Mouse (Mus musculus) MEL (cell line): Measurements from ENCODE around the gene Ssh1. TPM values are rescaled to one million over a fixed set of nuclear protein-coding genes. Genes with fewer than 3 reads are reported as not detected.
A peak's percentile ranks its signal among the peaks of the same experiment; 100 is the strongest.

Experiments
- DNase-seq: peaks from one replicate; pipeline ENCODE4 v3.0.0; 2011; ENCODE audit warnings: low read depth, low spot score
- H3K27ac ChIP-seq: 2 replicates; pipeline ENCODE4 v1.5.1; 2012; ENCODE audit warnings: low read depth, mild to moderate bottlenecking, control low read depth, low read length, moderate library complexity; ENCODE audit not compliant: control insufficient read depth
- H3K27me3 ChIP-seq, 2 experiments: fragments of 150-350 bp in 1 of 2; sonication (generic) in 1 of 2; 2 replicates each; pipeline ENCODE4 v1.6.1; 2012; ENCODE audit warnings: low read length in 2 of 2, mild to moderate bottlenecking in 2 of 2, improper control_type of control experiment in 1 of 2, moderate library complexity in 1 of 2; ENCODE audit not compliant: insufficient read depth in 2 of 2, control insufficient read depth in 1 of 2
- H3K36me3 ChIP-seq, 2 experiments: 2 replicates each; pipeline ENCODE4 v1.6.1; 2012 to 2014; ENCODE audit warnings: low read length in 2 of 2, improper control_type of control experiment in 1 of 2, inconsistent platforms in 1 of 2, mild to moderate bottlenecking in 1 of 2; ENCODE audit not compliant: insufficient read depth in 2 of 2, control insufficient read depth in 1 of 2
- H3K4me1 ChIP-seq, 2 experiments: fragments of 150-350 bp in 1 of 2; sonication (generic) in 1 of 2; 2 replicates each; pipeline ENCODE4 v1.6.1; 2012; ENCODE audit warnings: low read length in 2 of 2, improper control_type of control experiment in 1 of 2, mild to moderate bottlenecking in 1 of 2; ENCODE audit not compliant: insufficient read depth in 2 of 2, control insufficient read depth in 1 of 2
- H3K4me3 ChIP-seq, 2 experiments: fragments of 150-350 bp in 1 of 2; sonication (generic) in 1 of 2; 2 replicates each; pipeline ENCODE4 v1.5.1; 2012; ENCODE audit warnings: low read depth in 2 of 2, low read length in 2 of 2, mild to moderate bottlenecking in 2 of 2, moderate library complexity in 2 of 2, control low read depth in 1 of 2, improper control_type of control experiment in 1 of 2; ENCODE audit not compliant: control insufficient read depth in 1 of 2, insufficient read depth in 1 of 2
- H3K79me2 ChIP-seq: 2 replicates; pipeline ENCODE4 v1.6.1; 2012; ENCODE audit warnings: mild to moderate bottlenecking, low read length, moderate library complexity; ENCODE audit not compliant: control insufficient read depth, poor library complexity, insufficient read depth
- H3K9ac ChIP-seq: 2 replicates; pipeline ENCODE4 v1.6.1; 2012; ENCODE audit warnings: low read depth, mild to moderate bottlenecking, control low read depth, low read length, moderate library complexity; ENCODE audit not compliant: control insufficient read depth, poor library complexity, severe bottlenecking
- H3K9me3 ChIP-seq: fragments of 150-350 bp; sonication (generic); replicated peaks from 2 replicates; pipeline ENCODE4 v1.6.1; 2012; ENCODE audit warnings: mild to moderate bottlenecking, low read length, improper control_type of control experiment, moderate library complexity; ENCODE audit not compliant: insufficient read depth
- BHLHE40 ChIP-seq: IDR thresholded peaks from 2 replicates; pipeline ENCODE4 v1.6.1; 2012; ENCODE audit warnings: low read depth, mild to moderate bottlenecking, inconsistent platforms, low read length, improper control_type of control experiment, borderline replicate concordance
- CHD2 ChIP-seq: IDR thresholded peaks from 2 replicates; pipeline ENCODE4 v1.6.1; 2011; ENCODE audit warnings: low read length, improper control_type of control experiment
- CTCF ChIP-seq, 3 experiments: IDR thresholded peaks in 2 of 3; conservative IDR thresholded peaks in 1 of 3; 2 replicates each; pipeline ENCODE4 v1.5.1; 2011 to 2012; ENCODE audit warnings: low read length in 3 of 3, low read depth in 2 of 3, mild to moderate bottlenecking in 2 of 3, improper control_type of control experiment in 1 of 3, inconsistent platforms in 1 of 3, mixed read lengths in 1 of 3, moderate library complexity in 1 of 3; ENCODE audit not compliant: control insufficient read depth in 1 of 3, insufficient read depth in 1 of 3, poor library complexity in 1 of 3, severe bottlenecking in 1 of 3
- E2F4 ChIP-seq: IDR thresholded peaks from 2 replicates; pipeline ENCODE4 v1.6.1; 2011; ENCODE audit warnings: low read depth, low read length, improper control_type of control experiment, borderline replicate concordance
- ELF1 ChIP-seq: IDR thresholded peaks from 2 replicates; pipeline ENCODE4 v1.6.1; 2014; ENCODE audit warnings: low read depth, mild to moderate bottlenecking, inconsistent platforms, low read length, improper control_type of control experiment, moderate library complexity
- EP300 ChIP-seq, 2 experiments: IDR thresholded peaks; 2 replicates each; pipeline ENCODE4 v1.6.1; 2011; ENCODE audit warnings: improper control_type of control experiment in 2 of 2, low read length in 2 of 2, low read depth in 1 of 2, mild to moderate bottlenecking in 1 of 2
- ETS1 ChIP-seq: IDR thresholded peaks from 2 replicates; pipeline ENCODE4 v1.6.1; 2012; ENCODE audit warnings: low read depth, mild to moderate bottlenecking, inconsistent platforms, low read length, improper control_type of control experiment, moderate library complexity
- GABPA ChIP-seq: IDR thresholded peaks from 2 replicates; pipeline ENCODE4 v1.6.1; 2012; ENCODE audit warnings: low read depth, mild to moderate bottlenecking, inconsistent platforms, low read length, improper control_type of control experiment, moderate library complexity
- HCFC1 ChIP-seq: IDR thresholded peaks from 2 replicates; pipeline ENCODE4 v1.6.1; 2012; ENCODE audit warnings: low read depth, mild to moderate bottlenecking, inconsistent platforms, low read length, improper control_type of control experiment, moderate library complexity
- JUND ChIP-seq: IDR thresholded peaks from 2 replicates; pipeline ENCODE4 v1.6.1; 2011; ENCODE audit warnings: low read depth, mild to moderate bottlenecking, improper control_type of control experiment, low read length
- KAT2A ChIP-seq: conservative IDR thresholded peaks from 2 replicates; pipeline ENCODE4 v1.6.1; 2012; ENCODE audit warnings: low read depth, low read length, improper control_type of control experiment, inconsistent platforms
- MAFK ChIP-seq: IDR thresholded peaks from 2 replicates; pipeline ENCODE4 v1.6.1; 2011; ENCODE audit warnings: low read depth, mild to moderate bottlenecking, low read length, improper control_type of control experiment, borderline replicate concordance
- MAX ChIP-seq: IDR thresholded peaks from 2 replicates; pipeline ENCODE4 v1.6.1; 2011; ENCODE audit warnings: low read length, improper control_type of control experiment
- MAZ ChIP-seq: IDR thresholded peaks from 2 replicates; pipeline ENCODE4 v1.6.1; 2012; ENCODE audit warnings: low read depth, mild to moderate bottlenecking, inconsistent platforms, low read length, improper control_type of control experiment
- MEF2A ChIP-seq: IDR thresholded peaks from 2 replicates; pipeline ENCODE4 v1.6.1; 2014; ENCODE audit warnings: low read depth, mild to moderate bottlenecking, inconsistent platforms, low read length, improper control_type of control experiment; ENCODE audit not compliant: poor library complexity, insufficient replicate concordance, severe bottlenecking; ENCODE audit errors: extremely low read depth
- MXI1 ChIP-seq: IDR thresholded peaks from 2 replicates; pipeline ENCODE4 v1.6.1; 2011; ENCODE audit warnings: mild to moderate bottlenecking, low read depth, low read length, improper control_type of control experiment
- MYB ChIP-seq: IDR thresholded peaks from 2 replicates; pipeline ENCODE4 v1.6.1; 2011; ENCODE audit warnings: mild to moderate bottlenecking, low read depth, low read length, improper control_type of control experiment
- MYC ChIP-seq: IDR thresholded peaks from 2 replicates; pipeline ENCODE4 v1.6.1; 2011; ENCODE audit warnings: low read depth, mild to moderate bottlenecking, low read length, improper control_type of control experiment, moderate library complexity
- NELFE ChIP-seq: IDR thresholded peaks from 2 replicates; pipeline ENCODE4 v1.6.1; 2011; ENCODE audit warnings: low read depth, low read length, improper control_type of control experiment
- NRF1 ChIP-seq: IDR thresholded peaks from 2 replicates; pipeline ENCODE4 v1.6.1; 2014; ENCODE audit warnings: low read depth, mild to moderate bottlenecking, inconsistent platforms, low read length, improper control_type of control experiment, moderate library complexity; ENCODE audit not compliant: poor library complexity, insufficient read depth, severe bottlenecking
- POLR2A ChIP-seq, 2 experiments: IDR thresholded peaks; 2 replicates each; pipeline ENCODE4 v1.6.1; 2011 to 2012; ENCODE audit warnings: low read length in 2 of 2, mild to moderate bottlenecking in 2 of 2, control low read depth in 1 of 2, improper control_type of control experiment in 1 of 2, low read depth in 1 of 2, moderate library complexity in 1 of 2; ENCODE audit not compliant: control insufficient read depth in 1 of 2, insufficient read depth in 1 of 2, poor library complexity in 1 of 2
- POLR2AphosphoS2 ChIP-seq: IDR thresholded peaks from 2 replicates; pipeline ENCODE4 v1.6.1; 2011; ENCODE audit warnings: low read length, improper control_type of control experiment
- POLR2AphosphoS5 ChIP-seq: IDR thresholded peaks from 2 replicates; pipeline ENCODE4 v1.6.1; 2012; ENCODE audit warnings: low read depth, borderline replicate concordance, mild to moderate bottlenecking, inconsistent platforms, low read length, moderate library complexity, mixed read lengths
- RAD21 ChIP-seq: IDR thresholded peaks from 2 replicates; pipeline ENCODE4 v1.6.1; 2011; ENCODE audit warnings: mild to moderate bottlenecking, low read depth, low read length, improper control_type of control experiment
- SIN3A ChIP-seq: IDR thresholded peaks from 2 replicates; pipeline ENCODE4 v1.6.1; 2012; ENCODE audit warnings: low read length, improper control_type of control experiment, inconsistent platforms
- SMC3 ChIP-seq: IDR thresholded peaks from 2 replicates; pipeline ENCODE4 v1.6.1; 2011; ENCODE audit warnings: low read depth, low read length, improper control_type of control experiment
- TAL1 ChIP-seq: IDR thresholded peaks from 2 replicates; pipeline ENCODE4 v1.6.1; 2012; ENCODE audit warnings: mild to moderate bottlenecking, inconsistent platforms, low read length, moderate library complexity, mixed read lengths
- TBP ChIP-seq: IDR thresholded peaks from 2 replicates; pipeline ENCODE4 v1.8.0; 2011; ENCODE audit warnings: low read depth, low read length, improper control_type of control experiment
- TCF12 ChIP-seq: IDR thresholded peaks from 2 replicates; pipeline ENCODE4 v1.6.1; 2014; ENCODE audit warnings: low read depth, mild to moderate bottlenecking, inconsistent platforms, low read length, improper control_type of control experiment, moderate library complexity
- USF1 ChIP-seq: IDR thresholded peaks from 2 replicates; pipeline ENCODE4 v1.6.1; 2014; ENCODE audit warnings: low read depth, mild to moderate bottlenecking, inconsistent platforms, low read length, improper control_type of control experiment, moderate library complexity
- USF2 ChIP-seq, 2 experiments: IDR thresholded peaks; 2 replicates each; pipeline ENCODE4 v1.6.1; 2011 to 2012; ENCODE audit warnings: improper control_type of control experiment in 2 of 2, low read length in 2 of 2, borderline replicate concordance in 1 of 2, inconsistent platforms in 1 of 2, low read depth in 1 of 2, mild to moderate bottlenecking in 1 of 2; ENCODE audit not compliant: insufficient read depth in 1 of 2
- ZC3H11A ChIP-seq: IDR thresholded peaks from 2 replicates; pipeline ENCODE4 v1.6.1; 2012; ENCODE audit warnings: low read depth, mild to moderate bottlenecking, inconsistent platforms, low read length, improper control_type of control experiment
- ZKSCAN1 ChIP-seq: IDR thresholded peaks from 2 replicates; pipeline ENCODE4 v1.6.1; 2012; ENCODE audit warnings: low read depth, mild to moderate bottlenecking, inconsistent platforms, low read length, improper control_type of control experiment, moderate library complexity
- ZMIZ1 ChIP-seq: IDR thresholded peaks from 2 replicates; pipeline ENCODE4 v1.6.1; 2012; ENCODE audit warnings: low read depth, mild to moderate bottlenecking, inconsistent platforms, low read length, improper control_type of control experiment, moderate library complexity
- ZNF384 ChIP-seq: IDR thresholded peaks from 2 replicates; pipeline ENCODE4 v1.6.1; 2012; ENCODE audit warnings: low read depth, mild to moderate bottlenecking, inconsistent platforms, low read length, improper control_type of control experiment
- polyA plus RNA-seq, 2 experiments: library from polyadenylated mRNA; stranded (reverse) in 1 of 2; unstranded in 1 of 2; fragments of >175 nt in 1 of 2; fragments of >200 nt in 1 of 2; gene quantifications; 2 replicates each; pipeline versions ENCODE4 v1.2.1 to v1.2.4; 2012; ENCODE audit warnings: low replicate concordance in 2 of 2, low read depth in 1 of 2; ENCODE audit not compliant: insufficient read length in 2 of 2, insufficient read depth in 1 of 2, missing spikeins in 1 of 2
- total RNA-seq: library from RNA; depleted of rRNA; stranded (reverse); fragments of 300-350 nt; gene quantifications from 2 replicates; pipeline ENCODE4 v1.2.3, GENCODE M21; 2012

The Ssh1 gene
- total and polyA plus RNA-seq, 3 experiments: 2.3 to 6.8 TPM; not detected in 1

DNA sequence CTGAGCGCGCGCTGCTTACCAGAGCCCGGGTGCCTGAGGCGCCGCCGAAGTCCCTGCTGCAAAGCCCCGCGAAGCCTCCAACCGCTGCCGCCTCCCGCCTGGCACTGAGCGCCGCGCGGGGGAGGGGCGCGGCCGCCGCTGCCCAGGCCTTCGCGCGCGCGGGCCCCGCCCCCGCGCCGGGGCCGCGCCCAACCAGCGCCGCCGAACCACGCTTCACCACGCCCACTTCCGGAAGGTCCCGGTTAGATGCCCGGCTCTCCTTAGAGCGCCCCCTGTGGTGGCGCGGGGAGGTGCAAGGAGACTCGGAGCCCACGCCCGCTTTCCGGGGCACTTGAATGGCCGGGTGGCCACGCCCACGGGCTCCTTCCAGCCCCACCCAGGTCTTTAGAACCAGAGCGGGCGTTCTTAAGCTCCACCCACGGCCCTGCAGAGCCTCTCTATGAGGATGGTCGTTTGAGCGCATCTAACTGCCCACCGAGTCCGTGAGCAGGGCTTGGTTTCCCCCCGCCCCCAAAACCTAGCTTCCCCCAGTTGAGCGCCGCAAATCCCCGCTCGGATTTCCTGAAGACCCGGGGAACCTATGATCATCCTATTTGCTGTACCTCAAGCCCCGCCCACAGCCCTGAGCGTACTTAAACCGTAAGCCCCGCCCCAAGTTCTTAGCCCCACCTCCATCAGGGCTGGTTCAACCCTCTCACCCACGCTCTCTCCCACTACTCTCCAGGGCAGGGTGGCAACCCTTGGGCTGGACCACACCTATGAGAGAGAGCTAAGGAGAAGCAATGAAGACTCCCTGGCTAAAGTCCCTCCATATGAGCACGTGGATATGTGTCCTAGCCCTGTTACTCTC lies 84.9 kb downstream of the Ssh1 start, which contains the start of gene Coro1c:
Gene Coro1c, minus strand, starts transcription at position 167 of the 850 bp plus-strand sequence.
- Histone ChIP-seq H3K27me3 (no peaks in the 10 kb centered on the region), H3K36me3 (peaks cover 0 to 41% of the 10 kb centered on the region in 2 experiments; a peak in 2 of 4 replicates), H3K9ac (peak within 1 kb of the TSS; percentile 93), H3K79me2 (peaks cover 43% of the 10 kb centered on the region), H3K27ac (peak within 1 kb of the TSS; percentile 82), H3K4me3 (peak within 1 kb of the TSS; percentile 72 to 92), H3K4me1 (peaks cover 12 to 42% of the 10 kb centered on the region in 2 experiments), H3K9me3 (no peaks in the 10 kb centered on the region)
- peak; percentile 96 for DNase-seq
- TF ChIP-seq E2F4 (no peak), POLR2A (IDR thresholded peaks at IDR 0.05; ENCODE audit: control insufficient read depth in 1 of 2, insufficient read depth in 1 of 2, low read depth in 1 of 2, low read length in 2 of 2, poor library complexity in 1 of 2) (peak; percentile 49 to 63; a peak in 2 of 4 replicates), MAFK (no peak), TAL1 (no peak), CHD2 (no peak), CTCF (IDR thresholded peaks at IDR 0.05 in 2 of 3, conservative IDR thresholded peaks at IDR 0.05 in 1 of 3; ENCODE audit: control insufficient read depth in 1 of 3, insufficient read depth in 1 of 3, low read depth in 2 of 3, low read length in 3 of 3, poor library complexity in 1 of 3, severe bottlenecking in 1 of 3) (peak; percentile 53 to 92 (median 92); a peak in 5 of 6 replicates), ETS1 (peak; percentile 5; the same call in 1 of the 2 replicates), ZKSCAN1 (no peak), POLR2AphosphoS5 (no peak), MYB (no peak), EP300 (IDR thresholded peaks at IDR 0.05; ENCODE audit: low read depth in 1 of 2, low read length in 2 of 2) (no peak; a peak in 1 of 4 replicates), USF1 (0 out of 2 replicates have a peak, but pooled peaks have one; percentile 3), NELFE (peak; percentile 66), KAT2A (no peak), ZMIZ1 (no peak), HCFC1 (peak; percentile 70), ELF1 (peak; percentile 87), MYC (peak; percentile 34), NRF1 (no peak), MXI1 (peak; percentile 60; the same call in 1 of the 2 replicates), ZC3H11A (no peak), SIN3A (0 out of 2 replicates have a peak, but pooled peaks have one; percentile 3), MEF2A (no peak), JUND (no peak), GABPA (no peak), BHLHE40 (no peak), TBP (peak; percentile 83), ZNF384 (no peak), RAD21 (no peak), MAX (peak; percentile 37), USF2 (IDR thresholded peaks at IDR 0.05; ENCODE audit: borderline replicate concordance in 1 of 2, insufficient read depth in 1 of 2, low read depth in 1 of 2, low read length in 2 of 2) (no peak), POLR2AphosphoS2 (no peak), TCF12 (no peak), SMC3 (no peak), MAZ (peak; percentile 49; the same call in 1 of the 2 replicates)
